Mouse (Mus musculus): ENCODE measurements around the gene Usf1. TPM values are rescaled to one million over a fixed set of nuclear protein-coding genes. Genes with fewer than 3 reads are reported as not detected.

Usf1 gene
- polyA plus RNA-seq, 1 experiment: 99.2 TPM

GRCm38 (mm10) chr1:171435288-171435814, 24.2 kb downstream of the Usf1 start:
- no peak overlapping the region for H3K27ac ChIP-seq (ENCODE audit: insufficient read depth, low read length)
- no peak overlapping the region for H3K4me3 ChIP-seq (ENCODE audit: insufficient read depth, low read length)
- no peak for TF ChIP-seq CTCF (IDR thresholded peaks at IDR 0.05; ENCODE audit: extremely low read depth, insufficient read depth, low read length)
- no peak for TF ChIP-seq POLR2A (IDR thresholded peaks at IDR 0.05; ENCODE audit: extremely low read depth, insufficient read depth, low read length)
- no peaks in the 10 kb centered on the region for H3K4me1 ChIP-seq (ENCODE audit: control insufficient read depth, insufficient read depth, low read length)

GRCm38 (mm10) chr1:171435974-171436373, 24.9 kb downstream of the Usf1 start:
- Histone ChIP-seq H3K27ac (ENCODE audit: insufficient read depth, low read length) (no peak overlapping the region), H3K4me3 (ENCODE audit: insufficient read depth, low read length) (no peak overlapping the region), H3K4me1 (ENCODE audit: control insufficient read depth, insufficient read depth, low read length) (no peaks in the 10 kb centered on the region)
- no peak for TF ChIP-seq POLR2A (IDR thresholded peaks at IDR 0.05; ENCODE audit: extremely low read depth, insufficient read depth, low read length)
- no peak for TF ChIP-seq CTCF (IDR thresholded peaks at IDR 0.05; ENCODE audit: extremely low read depth, insufficient read depth, low read length)

DNA sequence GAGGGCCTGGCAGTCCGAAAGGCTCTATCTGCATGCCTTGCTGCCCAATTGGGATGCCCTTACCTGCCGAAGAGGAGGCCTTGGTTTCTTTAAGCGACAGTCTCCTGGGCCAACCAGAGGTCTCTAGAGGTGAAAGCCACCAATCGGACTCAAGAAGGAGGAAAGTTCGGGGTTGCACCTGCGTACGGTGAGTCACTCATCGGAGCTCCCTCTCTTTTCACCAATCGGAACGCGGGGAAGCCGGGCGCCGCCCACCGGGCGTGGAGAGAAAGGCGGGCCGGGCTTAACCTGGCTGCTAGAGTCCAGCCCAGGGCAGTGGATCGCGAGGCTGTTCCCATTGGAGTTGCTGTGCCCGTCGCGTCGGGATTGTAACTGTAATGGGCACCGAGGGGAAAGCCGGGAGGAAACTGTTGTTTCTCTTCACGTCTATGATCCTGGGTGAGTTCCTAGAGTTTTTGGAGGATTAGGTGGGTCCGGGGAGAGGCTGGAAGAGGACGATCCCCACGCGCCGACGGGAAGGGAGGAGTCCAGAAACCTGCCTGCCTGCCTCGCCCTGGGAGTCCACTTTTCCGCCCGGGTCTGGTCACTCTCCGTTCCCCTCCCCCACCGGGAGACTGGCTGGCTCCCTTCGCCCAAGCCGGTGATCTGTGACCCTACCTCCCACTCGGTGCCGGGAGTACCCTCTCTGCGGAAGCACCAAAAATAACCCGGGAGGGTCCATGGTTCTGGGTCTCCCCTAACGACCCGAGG, 26.3 kb downstream of the Usf1 start, which contains the start of gene F11r:
TSS of gene F11r (plus strand) at position 272 of the 750 bp plus-strand sequence.
- Histone ChIP-seq H3K4me3 (ENCODE audit: insufficient read depth, low read length) (peak within 1 kb of the TSS; percentile 29), H3K27ac (ENCODE audit: insufficient read depth, low read length) (peak within 1 kb of the TSS; percentile 12), H3K4me1 (ENCODE audit: control insufficient read depth, insufficient read depth, low read length) (no peaks in the 10 kb centered on the region)
- TF ChIP-seq CTCF (IDR thresholded peaks at IDR 0.05; ENCODE audit: extremely low read depth, insufficient read depth, low read length) (no peak), POLR2A (IDR thresholded peaks at IDR 0.05; ENCODE audit: extremely low read depth, insufficient read depth, low read length) (0 out of 2 replicates have a peak, but pooled peaks have one; percentile 24)

GRCm38 (mm10) chr1:171438014-171438670, 27.0 kb downstream of the Usf1 start:
- peak overlapping the region; percentile 12 for H3K27ac ChIP-seq (ENCODE audit: insufficient read depth, low read length)
- peak overlapping the region; percentile 29 for H3K4me3 ChIP-seq (ENCODE audit: insufficient read depth, low read length)
- H3K4me1 ChIP-seq (ENCODE audit: control insufficient read depth, insufficient read depth, low read length): no peaks in the 10 kb centered on the region
- TF ChIP-seq POLR2A (IDR thresholded peaks at IDR 0.05; ENCODE audit: extremely low read depth, insufficient read depth, low read length) (no peak), CTCF (IDR thresholded peaks at IDR 0.05; ENCODE audit: extremely low read depth, insufficient read depth, low read length) (no peak)

GRCm38 (mm10) chr1:171439072-171439471, 28.0 kb downstream of the Usf1 start:
- H3K4me3 ChIP-seq (ENCODE audit: insufficient read depth, low read length): 0 out of 2 replicates have a peak overlapping the region, but pooled peaks have one; percentile 7
- no peaks in the 10 kb centered on the region for H3K4me1 ChIP-seq (ENCODE audit: control insufficient read depth, insufficient read depth, low read length)
- TF ChIP-seq POLR2A (IDR thresholded peaks at IDR 0.05; ENCODE audit: extremely low read depth, insufficient read depth, low read length) (no peak), CTCF (IDR thresholded peaks at IDR 0.05; ENCODE audit: extremely low read depth, insufficient read depth, low read length) (no peak)
- H3K27ac ChIP-seq (ENCODE audit: insufficient read depth, low read length): 0 out of 2 replicates have a peak overlapping the region, but pooled peaks have one; percentile 43

DNA sequence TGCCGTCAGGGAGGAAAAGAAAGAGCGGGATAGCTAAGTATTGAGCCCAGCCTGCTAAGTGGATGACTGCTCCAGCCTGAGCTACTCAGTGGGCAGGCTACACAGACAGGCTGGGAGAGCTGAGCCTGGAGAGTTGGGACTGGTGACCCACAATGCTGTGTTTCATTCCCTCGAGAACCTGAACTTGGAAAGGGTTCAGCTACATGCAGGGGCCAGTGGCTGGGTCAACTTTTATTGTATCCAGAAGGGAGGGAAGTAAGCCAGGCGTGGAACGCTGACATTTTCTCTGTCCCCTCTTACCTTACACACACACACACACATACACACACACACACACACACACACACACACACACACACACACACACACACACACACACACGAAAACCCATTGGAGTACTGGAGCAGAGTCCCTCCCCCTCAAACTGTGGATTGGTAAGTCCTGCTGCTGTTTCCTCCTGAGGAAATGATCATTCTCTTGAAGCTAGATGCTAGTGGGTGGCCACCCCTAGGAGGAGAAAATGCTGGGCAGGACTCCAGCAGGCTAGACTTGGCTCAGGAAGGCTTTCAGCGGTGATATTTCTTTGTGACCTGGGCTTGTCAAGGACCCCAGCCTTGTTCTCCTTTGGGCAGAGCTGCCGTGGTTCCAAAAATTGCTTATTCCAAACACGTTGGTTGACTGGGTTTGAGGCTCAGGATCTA, 29.1 kb downstream of the Usf1 start:
- no peak for TF ChIP-seq CTCF (IDR thresholded peaks at IDR 0.05; ENCODE audit: extremely low read depth, insufficient read depth, low read length)
- Histone ChIP-seq H3K4me1 (ENCODE audit: control insufficient read depth, insufficient read depth, low read length) (no peaks in the 10 kb centered on the region), H3K27ac (ENCODE audit: insufficient read depth, low read length) (peak overlapping the region; percentile 14; the same call in 1 of the 2 replicates), H3K4me3 (ENCODE audit: insufficient read depth, low read length) (no peak overlapping the region)

DNA sequence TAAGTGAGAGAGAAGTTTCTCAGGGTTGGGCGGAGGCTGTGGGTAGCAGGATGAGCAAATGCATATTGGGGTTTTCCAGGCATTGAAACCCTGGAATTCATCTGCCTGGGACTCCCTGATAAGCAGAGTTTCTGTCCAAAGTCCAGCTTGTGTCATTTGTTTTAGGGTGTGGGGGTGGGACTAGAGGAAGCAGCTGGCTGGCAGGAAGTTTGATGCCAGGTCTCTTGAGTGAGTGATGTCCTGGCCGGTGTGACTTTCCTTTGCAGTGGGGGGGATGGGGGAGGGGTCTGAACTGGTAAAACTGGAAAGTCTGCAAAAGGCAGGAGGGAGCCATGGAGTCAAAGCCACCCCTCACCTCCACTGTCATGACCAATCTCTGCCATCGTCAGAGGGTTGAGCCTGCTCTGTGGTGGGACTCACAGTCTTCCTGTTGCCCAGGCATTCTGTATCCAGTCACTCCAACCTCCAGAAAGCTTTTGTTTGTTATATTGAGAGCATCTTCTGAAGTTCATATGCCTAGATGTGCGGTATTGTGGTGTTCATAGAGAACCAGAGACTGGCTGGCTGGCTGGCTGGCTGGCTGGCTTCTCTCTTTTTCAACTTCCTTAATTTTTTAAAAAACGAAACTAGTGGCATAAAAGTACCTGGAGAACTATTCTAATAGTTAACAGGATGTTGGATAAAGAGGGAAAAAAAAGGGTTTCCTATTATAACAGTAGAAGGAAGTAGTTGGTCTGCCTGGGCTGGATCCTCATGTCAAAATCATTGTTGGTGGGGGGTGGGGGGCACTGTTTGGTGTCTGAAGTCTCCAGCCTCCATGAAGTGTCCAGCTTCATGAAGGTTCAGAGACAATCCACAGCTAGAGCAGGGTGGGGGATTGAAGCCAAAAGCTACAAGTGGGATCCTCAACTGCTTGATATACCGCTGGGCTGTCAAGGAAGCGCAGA, 30.6 kb downstream of the Usf1 start:
- H3K27ac ChIP-seq (ENCODE audit: insufficient read depth, low read length): peak overlapping the region; percentile 65; the same call in 1 of the 2 replicates
- TF ChIP-seq POLR2A (IDR thresholded peaks at IDR 0.05; ENCODE audit: extremely low read depth, insufficient read depth, low read length) (no peak), CTCF (IDR thresholded peaks at IDR 0.05; ENCODE audit: extremely low read depth, insufficient read depth, low read length) (no peak)
- H3K4me1 ChIP-seq (ENCODE audit: control insufficient read depth, insufficient read depth, low read length): no peaks in the 10 kb centered on the region

DNA sequence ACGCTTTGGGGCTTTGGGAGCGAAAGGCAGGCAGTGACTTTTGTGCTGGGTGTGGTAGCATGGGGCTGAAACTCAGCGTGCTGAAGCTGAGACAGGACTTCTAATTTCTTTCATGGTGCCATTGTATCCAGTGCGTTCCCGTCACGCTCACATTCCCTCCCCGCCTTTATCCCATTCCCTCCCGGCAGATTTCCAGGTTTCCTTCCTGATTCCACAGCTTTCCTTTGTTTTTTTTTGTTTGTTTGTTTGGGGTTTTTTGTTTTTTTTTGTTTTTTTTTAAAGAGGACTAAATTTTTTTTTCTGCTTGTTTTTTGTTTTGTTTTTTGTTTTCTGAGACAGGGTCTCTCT, 31.3 kb downstream of the Usf1 start:
- H3K27ac ChIP-seq (ENCODE audit: insufficient read depth, low read length): peak overlapping the region; percentile 65; the same call in 1 of the 2 replicates
- no peak for TF ChIP-seq POLR2A (IDR thresholded peaks at IDR 0.05; ENCODE audit: extremely low read depth, insufficient read depth, low read length)
- TF ChIP-seq CTCF (IDR thresholded peaks at IDR 0.05; ENCODE audit: extremely low read depth, insufficient read depth, low read length): no peak
- no peaks in the 10 kb centered on the region for H3K4me1 ChIP-seq (ENCODE audit: control insufficient read depth, insufficient read depth, low read length)
- no peak overlapping the region for H3K4me3 ChIP-seq (ENCODE audit: insufficient read depth, low read length)

More for the DNA sequence above, 30.6 kb downstream of the Usf1 start:
- H3K4me3 ChIP-seq (ENCODE audit: insufficient read depth, low read length): no peak overlapping the region
